Mouse (Mus musculus): Measurements from ENCODE around the gene Slc31a1. TPM values are rescaled to one million over a fixed set of nuclear protein-coding genes. Genes with fewer than 3 reads are reported as not detected.
A peak's percentile ranks its signal among the peaks of the same experiment; 100 is the strongest.

Gene Slc31a1
- 49.0 and 51.2 TPM in 2 replicates for polyA plus RNA-seq (2014; fragmentation: Nextera tagmentation; extraction: Ambion mirVana)

- ATAC-seq (replicated peaks; ENCODE audit: insufficient number of reproducible peaks, low FRiP score, low TSS enrichment, low read depth) (peak; percentile 100), DNase-seq (ENCODE audit: low spot score) (peak; percentile 98)
- Histone ChIP-seq H3K4me2 (ENCODE audit: low read depth, low read length) (peak within 1 kb of the TSS; percentile 69), H3K27me3 (ENCODE audit: control insufficient read depth, insufficient read depth, low read length) (no peaks in the 10 kb centered on the region), H3K4me3 (ENCODE audit: low read depth, low read length) (peak within 1 kb of the TSS; percentile 74), H3K36me3 (replicated peaks; ENCODE audit: control insufficient read depth, insufficient read depth, low read depth, low read length) (no peaks in the 10 kb centered on the region), H3K9ac (replicated peaks; ENCODE audit: low read length) (peak within 1 kb of the TSS; percentile 71), H3K9me3 (replicated peaks; ENCODE audit: control insufficient read depth, low read length) (no peaks in the 10 kb centered on the region), H3K4me1 (ENCODE audit: control insufficient read depth, insufficient read depth, low read length) (no peaks in the 10 kb centered on the region), H3K27ac (replicated peaks; ENCODE audit: low read depth, low read length) (peak within 1 kb of the TSS; percentile 15; the same call in 1 of the 2 replicates)
- WGBS, result 0% methylated on average over 51 of the region's 51 CpGs
Observed at GRCm38 (mm10) chr4:62360088-62360804, at the start of gene Slc31a1, which contains the start of gene Fkbp15. Gene Slc31a1, plus strand, starts transcription at chr4:62360727. Gene Fkbp15, minus strand, starts transcription at chr4:62360548.

GRCm38 (mm10) chr4:62312821-62313220, 47.7 kb upstream of the Slc31a1 start:
- H3K36me3 ChIP-seq (replicated peaks; ENCODE audit: control insufficient read depth, insufficient read depth, low read depth, low read length), result no peaks in the 10 kb centered on the region
- no peaks in the 10 kb centered on the region for H3K4me1 ChIP-seq (ENCODE audit: control insufficient read depth, insufficient read depth, low read length)
- no peak overlapping the region for H3K27ac ChIP-seq (replicated peaks; ENCODE audit: low read depth, low read length)
- H3K9ac ChIP-seq (replicated peaks; ENCODE audit: low read length), result no peak overlapping the region
- H3K27me3 ChIP-seq (ENCODE audit: control insufficient read depth, insufficient read depth, low read length), result no peaks in the 10 kb centered on the region
- no peaks in the 10 kb centered on the region for H3K9me3 ChIP-seq (replicated peaks; ENCODE audit: control insufficient read depth, low read length)
- no peak overlapping the region for H3K4me2 ChIP-seq (ENCODE audit: low read depth, low read length)
- no peak overlapping the region for H3K4me3 ChIP-seq (ENCODE audit: low read depth, low read length)
- ATAC-seq (replicated peaks; ENCODE audit: insufficient number of reproducible peaks, low FRiP score, low TSS enrichment, low read depth), result no peak
- no peak for DNase-seq (ENCODE audit: low spot score)
- WGBS, result 87% methylated on average over 2 of the region's 2 CpGs

- no peak overlapping the region for H3K9ac ChIP-seq (replicated peaks; ENCODE audit: low read length)
- H3K4me3 ChIP-seq (ENCODE audit: low read depth, low read length), result no peak overlapping the region
- H3K4me2 ChIP-seq (ENCODE audit: low read depth, low read length), result no peak overlapping the region
- no peaks in the 10 kb centered on the region; the same call in 1 of the 2 replicates for H3K36me3 ChIP-seq (replicated peaks; ENCODE audit: control insufficient read depth, insufficient read depth, low read depth, low read length)
- 90% methylated on average over 9 of the region's 9 CpGs for WGBS
- no peaks in the 10 kb centered on the region for H3K27me3 ChIP-seq (ENCODE audit: control insufficient read depth, insufficient read depth, low read length)
- H3K27ac ChIP-seq (replicated peaks; ENCODE audit: low read depth, low read length), result no peak overlapping the region
- no peaks in the 10 kb centered on the region for H3K9me3 ChIP-seq (replicated peaks; ENCODE audit: control insufficient read depth, low read length)
- H3K4me1 ChIP-seq (ENCODE audit: control insufficient read depth, insufficient read depth, low read length), result no peaks in the 10 kb centered on the region
- no peak for ATAC-seq (replicated peaks; ENCODE audit: insufficient number of reproducible peaks, low FRiP score, low TSS enrichment, low read depth)
- no peak for DNase-seq (ENCODE audit: low spot score)
Observed at GRCm38 (mm10) chr4:62313641-62314211, 46.8 kb upstream of the Slc31a1 start.

GRCm38 (mm10) chr4:62314516-62314915, 46.0 kb upstream of the Slc31a1 start:
- Histone ChIP-seq H3K36me3 (replicated peaks; ENCODE audit: control insufficient read depth, insufficient read depth, low read depth, low read length) (no peaks in the 10 kb centered on the region; the same call in 1 of the 2 replicates), H3K27ac (replicated peaks; ENCODE audit: low read depth, low read length) (no peak overlapping the region), H3K4me3 (ENCODE audit: low read depth, low read length) (no peak overlapping the region), H3K4me2 (ENCODE audit: low read depth, low read length) (no peak overlapping the region), H3K27me3 (ENCODE audit: control insufficient read depth, insufficient read depth, low read length) (no peaks in the 10 kb centered on the region), H3K9ac (replicated peaks; ENCODE audit: low read length) (no peak overlapping the region), H3K4me1 (ENCODE audit: control insufficient read depth, insufficient read depth, low read length) (no peaks in the 10 kb centered on the region), H3K9me3 (replicated peaks; ENCODE audit: control insufficient read depth, low read length) (no peaks in the 10 kb centered on the region)
- WGBS, result 89% methylated on average over 3 of the region's 3 CpGs
- no peak for DNase-seq (ENCODE audit: low spot score)
- no peak for ATAC-seq (replicated peaks; ENCODE audit: insufficient number of reproducible peaks, low FRiP score, low TSS enrichment, low read depth)

GRCm38 (mm10) chr4:62316456-62316855, 44.1 kb upstream of the Slc31a1 start:
- Histone ChIP-seq H3K4me2 (ENCODE audit: low read depth, low read length) (no peak overlapping the region), H3K4me1 (ENCODE audit: control insufficient read depth, insufficient read depth, low read length) (no peaks in the 10 kb centered on the region), H3K36me3 (replicated peaks; ENCODE audit: control insufficient read depth, insufficient read depth, low read depth, low read length) (no peaks in the 10 kb centered on the region; the same call in 1 of the 2 replicates), H3K27ac (replicated peaks; ENCODE audit: low read depth, low read length) (no peak overlapping the region), H3K4me3 (ENCODE audit: low read depth, low read length) (no peak overlapping the region), H3K27me3 (ENCODE audit: control insufficient read depth, insufficient read depth, low read length) (no peaks in the 10 kb centered on the region), H3K9me3 (replicated peaks; ENCODE audit: control insufficient read depth, low read length) (no peaks in the 10 kb centered on the region), H3K9ac (replicated peaks; ENCODE audit: low read length) (no peak overlapping the region)
- ATAC-seq (replicated peaks; ENCODE audit: insufficient number of reproducible peaks, low FRiP score, low TSS enrichment, low read depth) (no peak), DNase-seq (ENCODE audit: low spot score) (no peak)
- WGBS, result 83% methylated on average over 2 of the region's 2 CpGs

- Histone ChIP-seq H3K4me3 (ENCODE audit: low read depth, low read length) (no peak overlapping the region), H3K4me2 (ENCODE audit: low read depth, low read length) (no peak overlapping the region), H3K36me3 (replicated peaks; ENCODE audit: control insufficient read depth, insufficient read depth, low read depth, low read length) (no peaks in the 10 kb centered on the region; the same call in 1 of the 2 replicates), H3K4me1 (ENCODE audit: control insufficient read depth, insufficient read depth, low read length) (no peaks in the 10 kb centered on the region), H3K27ac (replicated peaks; ENCODE audit: low read depth, low read length) (no peak overlapping the region), H3K9me3 (replicated peaks; ENCODE audit: control insufficient read depth, low read length) (no peaks in the 10 kb centered on the region), H3K27me3 (ENCODE audit: control insufficient read depth, insufficient read depth, low read length) (no peaks in the 10 kb centered on the region), H3K9ac (replicated peaks; ENCODE audit: low read length) (no peak overlapping the region)
- DNase-seq (ENCODE audit: low spot score) (no peak), ATAC-seq (replicated peaks; ENCODE audit: insufficient number of reproducible peaks, low FRiP score, low TSS enrichment, low read depth) (no peak)
- WGBS, result 71% methylated on average over 1 of the region's 1 CpGs
Observed at GRCm38 (mm10) chr4:62318294-62318693, 42.2 kb upstream of the Slc31a1 start.

- Histone ChIP-seq H3K4me3 (ENCODE audit: low read depth, low read length) (no peak overlapping the region), H3K27me3 (ENCODE audit: control insufficient read depth, insufficient read depth, low read length) (no peaks in the 10 kb centered on the region), H3K9me3 (replicated peaks; ENCODE audit: control insufficient read depth, low read length) (no peaks in the 10 kb centered on the region), H3K27ac (replicated peaks; ENCODE audit: low read depth, low read length) (no peak overlapping the region), H3K4me1 (ENCODE audit: control insufficient read depth, insufficient read depth, low read length) (no peaks in the 10 kb centered on the region), H3K9ac (replicated peaks; ENCODE audit: low read length) (no peak overlapping the region), H3K36me3 (replicated peaks; ENCODE audit: control insufficient read depth, insufficient read depth, low read depth, low read length) (no peaks in the 10 kb centered on the region; the same call in 1 of the 2 replicates), H3K4me2 (ENCODE audit: low read depth, low read length) (no peak overlapping the region)
- no peak for DNase-seq (ENCODE audit: low spot score)
- 90% methylated on average over 3 of the region's 3 CpGs for WGBS
- no peak for ATAC-seq (replicated peaks; ENCODE audit: insufficient number of reproducible peaks, low FRiP score, low TSS enrichment, low read depth)
Observed at GRCm38 (mm10) chr4:62322684-62323083, 37.8 kb upstream of the Slc31a1 start.

- DNase-seq (ENCODE audit: low spot score) (no peak), ATAC-seq (replicated peaks; ENCODE audit: insufficient number of reproducible peaks, low FRiP score, low TSS enrichment, low read depth) (no peak)
- Histone ChIP-seq H3K9ac (replicated peaks; ENCODE audit: low read length) (no peak overlapping the region), H3K4me1 (ENCODE audit: control insufficient read depth, insufficient read depth, low read length) (no peaks in the 10 kb centered on the region), H3K4me2 (ENCODE audit: low read depth, low read length) (no peak overlapping the region), H3K9me3 (replicated peaks; ENCODE audit: control insufficient read depth, low read length) (no peaks in the 10 kb centered on the region), H3K27ac (replicated peaks; ENCODE audit: low read depth, low read length) (no peak overlapping the region), H3K4me3 (ENCODE audit: low read depth, low read length) (no peak overlapping the region), H3K27me3 (ENCODE audit: control insufficient read depth, insufficient read depth, low read length) (no peaks in the 10 kb centered on the region), H3K36me3 (replicated peaks; ENCODE audit: control insufficient read depth, insufficient read depth, low read depth, low read length) (no peaks in the 10 kb centered on the region)
Observed at GRCm38 (mm10) chr4:62326111-62326510, 34.4 kb upstream of the Slc31a1 start.
